Mouse (Mus musculus): ENCODE measurements at regions not wholly inside any gene's neighbourhood (a gene's known extent, or its start where the extent isn't known, plus 50 kb on each side); places are given as distances from the start of the nearest gene placed in this dataset.

DNA sequence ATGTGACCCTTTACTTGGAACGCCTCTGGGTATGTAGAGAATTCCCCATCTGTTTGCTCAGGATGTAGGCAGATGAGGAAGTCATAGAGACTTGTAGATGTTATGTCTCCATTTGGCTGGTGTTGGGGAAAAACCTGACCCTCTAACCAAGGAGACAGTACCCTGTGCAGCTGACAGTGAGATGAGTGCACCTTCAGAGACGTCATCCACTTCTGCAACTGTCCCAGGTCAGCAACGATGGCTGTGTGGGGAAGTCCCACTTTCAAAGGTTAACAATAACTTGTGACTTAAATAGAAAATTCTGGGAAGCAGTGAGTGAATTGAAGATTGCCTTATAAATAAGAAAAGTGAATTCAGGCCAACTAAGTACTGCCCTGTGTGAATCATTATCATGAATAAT lies 52.3 kb upstream of the Rbpj start:
- H3K4me3 ChIP-seq (ENCODE audit: low read length): no peak overlapping the region
- H3K36me3 ChIP-seq (ENCODE audit: control insufficient read depth, insufficient read depth, low read length): no peaks in the 10 kb centered on the region
- no peak overlapping the region for H3K4me2 ChIP-seq (ENCODE audit: low read depth, low read length)
- no peaks in the 10 kb centered on the region for H3K27me3 ChIP-seq (replicated peaks; ENCODE audit: control insufficient read depth, insufficient read depth, low read length)
- H3K9me3 ChIP-seq (ENCODE audit: control insufficient read depth, low read length): no peaks in the 10 kb centered on the region
- 80% methylated on average over 3 of the region's 3 CpGs for WGBS
- ATAC-seq: no peak
- no peak overlapping the region for H3K27ac ChIP-seq (ENCODE audit: low read length)
- H3K9ac ChIP-seq (ENCODE audit: low read depth, low read length): no peak overlapping the region
- no peaks in the 10 kb centered on the region for H3K4me1 ChIP-seq (ENCODE audit: control insufficient read depth, insufficient read depth, low read length)

DNA sequence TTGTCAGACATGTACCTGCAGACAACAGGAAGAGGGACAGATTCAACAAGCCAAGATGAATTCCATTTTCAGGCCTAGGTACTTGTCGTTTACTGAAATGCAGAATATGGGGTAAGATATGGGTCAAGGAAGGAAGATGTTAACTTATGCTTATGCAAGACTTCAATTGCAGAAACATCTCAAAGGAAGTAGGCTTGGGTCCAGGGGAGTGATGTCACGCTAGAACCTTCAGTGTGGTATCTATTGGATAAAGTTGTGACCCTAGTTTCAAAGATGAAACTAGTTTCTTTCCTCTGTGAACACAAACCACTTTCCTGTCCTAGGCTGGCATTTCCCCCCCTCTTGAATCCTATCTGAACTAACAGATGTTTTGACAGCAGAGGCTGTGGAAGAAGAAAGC lies 50.5 kb upstream of the Rbpj start:
- Histone ChIP-seq H3K27ac (ENCODE audit: low read length) (no peak overlapping the region), H3K4me1 (ENCODE audit: control insufficient read depth, insufficient read depth, low read length) (no peaks in the 10 kb centered on the region), H3K9me3 (ENCODE audit: control insufficient read depth, low read length) (no peaks in the 10 kb centered on the region), H3K4me3 (ENCODE audit: low read length) (no peak overlapping the region), H3K9ac (ENCODE audit: low read depth, low read length) (no peak overlapping the region), H3K36me3 (ENCODE audit: control insufficient read depth, insufficient read depth, low read length) (no peaks in the 10 kb centered on the region), H3K4me2 (ENCODE audit: low read depth, low read length) (no peak overlapping the region), H3K27me3 (replicated peaks; ENCODE audit: control insufficient read depth, insufficient read depth, low read length) (no peaks in the 10 kb centered on the region)
- no peak for ATAC-seq
- 86% methylated on average over 2 of the region's 2 CpGs for WGBS
